7 mouse cellular contexts compared by ENCODE assay signal in the genomic region with DNA sequence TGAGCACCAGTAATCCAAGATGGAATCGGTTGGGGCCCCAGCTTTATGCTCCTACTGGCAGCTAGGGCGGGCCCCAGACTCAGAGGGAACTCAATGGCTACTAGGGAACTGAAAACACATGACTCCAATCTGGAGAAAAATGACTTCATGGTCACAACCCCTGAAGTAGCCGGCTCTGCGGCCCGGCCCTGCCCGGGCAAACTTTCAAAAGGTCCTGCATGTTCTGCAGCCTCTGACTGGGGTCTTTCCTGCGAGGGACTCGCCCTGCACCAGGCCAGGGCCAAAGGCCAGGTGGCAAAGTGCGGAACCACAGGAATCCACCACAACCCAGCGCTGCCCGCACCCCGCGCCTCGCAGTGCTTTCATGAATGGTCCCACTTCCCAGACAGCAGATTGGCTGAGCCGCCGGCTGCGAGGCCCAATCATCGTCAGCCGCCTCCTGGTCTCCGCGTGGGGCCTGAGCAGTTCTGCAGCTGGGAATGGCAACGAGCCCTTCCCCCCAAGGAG.
DNase-seq lines count a peak whose midpoint lies in the region; ATAC-seq and TF ChIP-seq lines count a peak whose summit lies in the region.

No protein-coding gene starts in this region.

- H3K4me3 ChIP-seq in forebrain, embryonic 11.5 days (ENCODE audit: low read depth, low read length): peak overlapping the region; percentile 22; the same call in 1 of the 2 replicates
- peak overlapping the region; percentile 22 to 45 for H3K4me3 ChIP-seq in heart, embryonic 14.5 days (ENCODE audit: control insufficient read depth in 1 of 2, insufficient read depth in 1 of 2, low read depth in 1 of 2, low read length in 2 of 2)
- H3K4me3 ChIP-seq in liver, adult 2 months (ENCODE audit: insufficient read depth, low read depth, low read length): peak overlapping the region; percentile 12; the same call in 1 of the 2 replicates
- peak overlapping the region; percentile 32 for H3K4me3 ChIP-seq in midbrain, postnatal 0 days (ENCODE audit: low read depth, low read length)
- peak overlapping the region; percentile 26 for H3K4me3 ChIP-seq in stomach, postnatal 0 days (ENCODE audit: low read depth, low read length)

- no peaks in the 10 kb centered on the region for H3K79me2 ChIP-seq in liver, adult 2 months (ENCODE audit: control insufficient read depth, insufficient read depth, low read length)

- no peak for TF ChIP-seq CTCF in liver, adult 2 months (IDR thresholded peaks at IDR 0.05; ENCODE audit: low read depth, low read length)
- TF ChIP-seq CTCF in midbrain, postnatal 0 days (IDR thresholded peaks at IDR 0.05): no peak
- TF ChIP-seq CTCF in stomach, postnatal 0 days (IDR thresholded peaks at IDR 0.05; ENCODE audit: low read depth): 0 out of 2 replicates have a peak, but pooled peaks have one; percentile 4

- no peaks in the 10 kb centered on the region for H3K36me3 ChIP-seq in forebrain, embryonic 11.5 days (ENCODE audit: control insufficient read depth, insufficient read depth, low read length)
- H3K36me3 ChIP-seq in heart, embryonic 14.5 days (ENCODE audit: control insufficient read depth, insufficient read depth, low read length): no peaks in the 10 kb centered on the region
- H3K36me3 ChIP-seq in liver, adult 2 months (ENCODE audit: control insufficient read depth, insufficient read depth, low read length): no peaks in the 10 kb centered on the region
- no peaks in the 10 kb centered on the region for H3K36me3 ChIP-seq in midbrain, postnatal 0 days (ENCODE audit: insufficient read depth, low read length)
- H3K36me3 ChIP-seq in stomach, postnatal 0 days (ENCODE audit: control insufficient read depth, insufficient read depth, low read length): no peaks in the 10 kb centered on the region

- H3K27ac ChIP-seq in forebrain, embryonic 11.5 days (ENCODE audit: low read depth, low read length): no peak overlapping the region
- H3K27ac ChIP-seq in heart, embryonic 14.5 days (replicated peaks in 1 of 2; ENCODE audit: control insufficient read depth in 1 of 2, insufficient read depth in 1 of 2, low read depth in 2 of 2, low read length in 2 of 2): peak overlapping the region in 1 of 2 experiments; percentile 48; a peak in 1 of 4 replicates
- H3K27ac ChIP-seq in liver, adult 2 months (replicated peaks; ENCODE audit: insufficient read depth, low read depth, low read length): no peak overlapping the region
- H3K27ac ChIP-seq in midbrain, postnatal 0 days (ENCODE audit: low read depth, low read length): no peak overlapping the region
- peak overlapping the region; percentile 30; the same call in 1 of the 2 replicates for H3K27ac ChIP-seq in stomach, postnatal 0 days (replicated peaks)

- no peaks in the 10 kb centered on the region for H3K9me3 ChIP-seq in forebrain, embryonic 11.5 days (ENCODE audit: control insufficient read depth, low read length)
- H3K9me3 ChIP-seq in heart, embryonic 14.5 days (ENCODE audit: control insufficient read depth, low read length): no peaks in the 10 kb centered on the region
- no peaks in the 10 kb centered on the region for H3K9me3 ChIP-seq in midbrain, postnatal 0 days (ENCODE audit: low read length)
- H3K9me3 ChIP-seq in stomach, postnatal 0 days (ENCODE audit: control insufficient read depth, low read length): no peaks in the 10 kb centered on the region

- DNase-seq in brain, embryonic 18.5 days (ENCODE audit: low read depth, low spot score): peak; percentile 57
- DNase-seq in forebrain, embryonic 11.5 days (ENCODE audit: low spot score): peak; percentile 93
- DNase-seq in kidney, postnatal 10 days: peak; percentile 92
- DNase-seq in liver, adult 2 months (ENCODE audit: extremely low read depth, low read depth, low spot score): peak; percentile 26
- DNase-seq in midbrain, postnatal 0 days (ENCODE audit: low spot score): peak; percentile 83
- DNase-seq in stomach, postnatal 0 days (ENCODE audit: low spot score): peak; percentile 81

- H3K27me3 ChIP-seq in forebrain, embryonic 11.5 days (ENCODE audit: control insufficient read depth, insufficient read depth, low read length): no peaks in the 10 kb centered on the region; the same call in 1 of the 2 replicates
- no peaks in the 10 kb centered on the region for H3K27me3 ChIP-seq in heart, embryonic 14.5 days (ENCODE audit: control insufficient read depth, insufficient read depth, low read length)
- no peaks in the 10 kb centered on the region for H3K27me3 ChIP-seq in liver, adult 2 months (ENCODE audit: control insufficient read depth, insufficient read depth, low read length)
- H3K27me3 ChIP-seq in midbrain, postnatal 0 days (ENCODE audit: insufficient read depth, low read length): peaks cover 7% of the 10 kb centered on the region; the same call in 1 of the 2 replicates
- H3K27me3 ChIP-seq in stomach, postnatal 0 days (ENCODE audit: control insufficient read depth, insufficient read depth, low read length): no peaks in the 10 kb centered on the region

- H3K4me1 ChIP-seq in forebrain, embryonic 11.5 days (replicated peaks; ENCODE audit: control insufficient read depth, insufficient read depth, low read length): peaks cover 6% of the 10 kb centered on the region; the same call in 1 of the 2 replicates
- H3K4me1 ChIP-seq in heart, embryonic 14.5 days (ENCODE audit: control insufficient read depth in 2 of 2, insufficient read depth in 2 of 2, low read length in 2 of 2): peaks cover 9 to 17% of the 10 kb centered on the region in 2 experiments
- H3K4me1 ChIP-seq in liver, adult 2 months (ENCODE audit: control insufficient read depth, insufficient read depth, low read length): peaks cover 2% of the 10 kb centered on the region
- H3K4me1 ChIP-seq in midbrain, postnatal 0 days (ENCODE audit: insufficient read depth, low read length): no peaks in the 10 kb centered on the region; the same call in 1 of the 2 replicates
- peaks cover 2% of the 10 kb centered on the region; the same call in 1 of the 2 replicates for H3K4me1 ChIP-seq in stomach, postnatal 0 days (replicated peaks; ENCODE audit: control insufficient read depth, insufficient read depth)

- under 1% methylated on average over 22 of the region's 22 CpGs for WGBS in forebrain, embryonic 11.5 days
- under 1% methylated on average over 22 of the region's 22 CpGs for WGBS in heart, embryonic 14.5 days
- WGBS in liver, adult 2 months: 10% methylated on average over 22 of the region's 22 CpGs
- WGBS in midbrain, postnatal 0 days: under 1% methylated on average over 22 of the region's 22 CpGs
- under 1% methylated on average over 22 of the region's 22 CpGs for WGBS in stomach, postnatal 0 days

- ATAC-seq in forebrain, embryonic 11.5 days (replicated peaks; ENCODE audit: low FRiP score): peak; percentile 96
- peak; percentile 85 for ATAC-seq in heart, embryonic 14.5 days (ENCODE audit: insufficient number of reproducible peaks, insufficient read depth, low FRiP score, low read depth)
- peak; percentile 90 for ATAC-seq in midbrain, postnatal 0 days (ENCODE audit: low FRiP score)
- peak; percentile 83 for ATAC-seq in stomach, postnatal 0 days (ENCODE audit: low FRiP score, low TSS enrichment)

- H3K9ac ChIP-seq in forebrain, embryonic 11.5 days (ENCODE audit: low read length): peak overlapping the region; percentile 48
- peak overlapping the region; percentile 49; the same call in 1 of the 2 replicates for H3K9ac ChIP-seq in heart, embryonic 14.5 days (ENCODE audit: low read length)
- peak overlapping the region; percentile 4; the same call in 1 of the 2 replicates for H3K9ac ChIP-seq in liver, adult 2 months (ENCODE audit: low read depth, low read length)
- no peak overlapping the region for H3K9ac ChIP-seq in midbrain, postnatal 0 days (replicated peaks; ENCODE audit: low read length, poor library complexity, severe bottlenecking)
- H3K9ac ChIP-seq in stomach, postnatal 0 days (ENCODE audit: low read length): peak overlapping the region; percentile 45

- no peak for TF ChIP-seq POLR2A in liver, adult 2 months (IDR thresholded peaks at IDR 0.05; ENCODE audit: extremely low read depth, insufficient read depth, low read length)

- peak overlapping the region; percentile 63 for H3K4me2 ChIP-seq in forebrain, embryonic 11.5 days (ENCODE audit: low read depth, low read length, severe bottlenecking)
- peak overlapping the region; percentile 82 for H3K4me2 ChIP-seq in heart, embryonic 14.5 days (ENCODE audit: low read length)
- peak overlapping the region; percentile 74 for H3K4me2 ChIP-seq in midbrain, postnatal 0 days (ENCODE audit: low read depth, low read length, poor library complexity, severe bottlenecking)
- peak overlapping the region; percentile 64 for H3K4me2 ChIP-seq in stomach, postnatal 0 days (replicated peaks; ENCODE audit: low read depth)

- no peak for TF ChIP-seq EP300 in stomach, postnatal 0 days (optimal IDR thresholded peaks at IDR 0.05)

Comparison
In these comparisons a context has a peak if more than half of its experiments do, and no peak if none do; other contexts are left out.
1. DNase-seq: peak in every context shown above with its lines; median percentile 93 in forebrain, embryonic 11.5 days; 92 in kidney, postnatal 10 days; 83 in midbrain, postnatal 0 days; 81 in stomach, postnatal 0 days; 57 in brain, embryonic 18.5 days; 26 in liver, adult 2 months.